Mouse (Mus musculus): ENCODE measurements at regions not wholly inside any gene's neighbourhood (a gene's known extent, or its start where the extent isn't known, plus 50 kb on each side); places are given as distances from the start of the nearest gene placed in this dataset.

GRCm38 (mm10) chr13:90526998-90527397 lies 378.2 kb downstream of the Atp6ap1l start:
- Histone ChIP-seq H3K27ac (ENCODE audit: low read length) (no peak overlapping the region), H3K9me3 (ENCODE audit: low read length) (no peaks in the 10 kb centered on the region), H3K4me1 (ENCODE audit: insufficient read depth, low read length) (peaks cover under 1% of the 10 kb centered on the region; the same call in 1 of the 2 replicates), H3K27me3 (ENCODE audit: insufficient read depth, low read length) (no peaks in the 10 kb centered on the region), H3K9ac (replicated peaks; ENCODE audit: low read length) (no peak overlapping the region), H3K4me2 (replicated peaks; ENCODE audit: low read depth, low read length) (no peak overlapping the region), H3K4me3 (ENCODE audit: low read length) (no peak overlapping the region), H3K36me3 (ENCODE audit: insufficient read depth, low read length) (no peaks in the 10 kb centered on the region)
- no peak for ATAC-seq (ENCODE audit: low FRiP score, low TSS enrichment)
- WGBS = 89% methylated on average over 3 of the region's 3 CpGs

DNA sequence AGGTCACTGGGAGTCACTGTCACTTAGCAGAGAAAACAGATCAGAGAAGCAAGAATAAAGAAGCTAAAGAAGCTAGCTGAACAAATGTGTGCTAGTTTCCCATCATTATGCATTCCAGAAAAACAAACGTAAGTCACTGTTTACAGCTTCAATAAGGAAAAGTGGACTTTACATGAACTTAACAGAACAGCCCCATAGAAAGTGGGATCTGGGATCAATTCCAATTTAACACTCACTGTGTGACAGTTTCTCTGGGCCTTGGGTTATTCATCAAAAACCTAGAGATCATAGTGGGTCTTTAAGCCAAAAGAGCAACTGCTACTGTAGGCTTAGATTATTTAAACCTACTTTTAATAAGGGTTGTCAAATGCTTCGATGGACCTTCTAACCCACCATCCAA lies 379.4 kb downstream of the Atp6ap1l start:
- WGBS = 60% methylated on average over 2 of the region's 2 CpGs
- no peak overlapping the region for H3K27ac ChIP-seq (ENCODE audit: low read length)
- H3K27me3 ChIP-seq (ENCODE audit: insufficient read depth, low read length) = no peaks in the 10 kb centered on the region
- peaks cover 10% of the 10 kb centered on the region; the same call in 1 of the 2 replicates for H3K4me1 ChIP-seq (ENCODE audit: insufficient read depth, low read length)
- ATAC-seq (ENCODE audit: low FRiP score, low TSS enrichment) = no peak
- no peak overlapping the region for H3K9ac ChIP-seq (replicated peaks; ENCODE audit: low read length)
- H3K4me2 ChIP-seq (replicated peaks; ENCODE audit: low read depth, low read length) = no peak overlapping the region
- H3K36me3 ChIP-seq (ENCODE audit: insufficient read depth, low read length) = no peaks in the 10 kb centered on the region
- H3K9me3 ChIP-seq (ENCODE audit: low read length) = no peaks in the 10 kb centered on the region
- H3K4me3 ChIP-seq (ENCODE audit: low read length) = no peak overlapping the region

DNA sequence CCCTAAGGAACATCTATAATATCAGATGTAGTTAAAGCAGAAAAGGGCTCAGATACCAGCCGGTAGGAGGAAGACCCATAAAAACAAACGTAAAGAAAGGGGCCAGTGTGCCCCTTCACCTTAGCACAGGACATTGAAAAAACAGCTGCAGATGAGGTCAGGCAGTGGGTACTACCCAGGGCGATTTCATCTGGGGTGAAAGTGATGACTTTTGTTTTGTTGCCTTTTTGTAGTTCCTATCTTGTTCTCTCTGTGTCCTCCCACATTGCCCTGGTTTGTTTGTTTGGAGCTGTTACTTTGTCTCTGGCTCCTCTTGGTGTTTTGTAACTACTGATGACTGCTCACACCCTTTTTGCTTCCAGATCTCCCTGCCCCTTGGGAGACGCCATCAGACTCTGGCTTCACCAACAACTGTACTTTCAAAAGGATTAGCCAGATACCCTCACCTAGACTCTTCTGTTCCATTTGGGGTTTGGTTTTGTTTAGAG lies 383.4 kb downstream of the Atp6ap1l start:
- no peak overlapping the region for H3K9ac ChIP-seq (replicated peaks; ENCODE audit: low read length)
- H3K27me3 ChIP-seq (ENCODE audit: insufficient read depth, low read length) = no peaks in the 10 kb centered on the region
- 21% methylated on average over 4 of the region's 4 CpGs for WGBS
- H3K36me3 ChIP-seq (ENCODE audit: insufficient read depth, low read length) = no peaks in the 10 kb centered on the region
- H3K4me1 ChIP-seq (ENCODE audit: insufficient read depth, low read length) = peaks cover 10% of the 10 kb centered on the region; the same call in 1 of the 2 replicates
- H3K4me2 ChIP-seq (replicated peaks; ENCODE audit: low read depth, low read length) = no peak overlapping the region
- H3K9me3 ChIP-seq (ENCODE audit: low read length) = no peaks in the 10 kb centered on the region
- H3K4me3 ChIP-seq (ENCODE audit: low read length) = no peak overlapping the region
- H3K27ac ChIP-seq (ENCODE audit: low read length) = peak overlapping the region; percentile 62
- ATAC-seq (ENCODE audit: low FRiP score, low TSS enrichment) = peak; percentile 35; the same call in 1 of the 2 replicates

GRCm38 (mm10) chr13:90520992-90521757 lies 384.0 kb downstream of the Atp6ap1l start:
- H3K4me2 ChIP-seq (replicated peaks; ENCODE audit: low read depth, low read length) = no peak overlapping the region
- no peaks in the 10 kb centered on the region for H3K9me3 ChIP-seq (ENCODE audit: low read length)
- H3K4me3 ChIP-seq (ENCODE audit: low read length) = no peak overlapping the region
- ATAC-seq (ENCODE audit: low FRiP score, low TSS enrichment) = peak; percentile 73
- WGBS = 57% methylated on average over 4 of the region's 4 CpGs
- H3K4me1 ChIP-seq (ENCODE audit: insufficient read depth, low read length) = peaks cover 12% of the 10 kb centered on the region; the same call in 1 of the 2 replicates
- H3K36me3 ChIP-seq (ENCODE audit: insufficient read depth, low read length) = no peaks in the 10 kb centered on the region
- H3K27me3 ChIP-seq (ENCODE audit: insufficient read depth, low read length) = no peaks in the 10 kb centered on the region
- H3K27ac ChIP-seq (ENCODE audit: low read length) = peak overlapping the region; percentile 62
- H3K9ac ChIP-seq (replicated peaks; ENCODE audit: low read length) = no peak overlapping the region

DNA sequence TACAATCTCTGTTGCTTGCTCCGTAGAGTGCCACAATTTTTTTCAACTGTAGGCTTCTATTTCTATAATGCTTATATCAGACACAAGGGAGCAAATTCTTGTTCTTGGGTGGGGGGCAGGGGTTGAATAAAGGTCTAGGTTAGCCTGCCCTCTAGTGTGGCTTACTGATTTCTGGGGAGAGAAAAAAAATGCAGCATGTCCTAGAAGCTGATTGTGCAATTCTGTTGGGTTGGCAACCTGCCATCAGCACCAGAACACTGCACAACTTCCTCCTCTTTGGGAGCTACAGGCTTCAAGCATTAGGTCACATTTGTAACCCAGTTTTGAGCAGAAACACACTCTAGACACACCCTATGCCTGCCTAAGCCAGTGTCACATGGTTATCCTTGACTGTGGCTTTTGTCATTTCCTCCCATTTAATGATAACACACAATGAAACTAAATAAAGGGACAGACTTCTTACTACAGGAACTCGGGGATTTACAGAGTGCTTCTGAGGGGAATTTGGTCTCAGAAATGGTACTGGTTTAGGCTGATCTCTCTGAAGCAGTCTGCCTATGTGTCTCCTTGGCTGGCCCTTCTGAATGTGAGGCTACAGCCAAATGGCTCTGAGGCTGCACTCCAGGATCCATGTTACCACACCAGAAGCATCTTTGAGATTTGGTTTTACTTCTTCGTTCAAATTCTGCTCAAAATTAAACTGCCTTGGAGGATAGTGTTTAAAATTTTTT lies 389.2 kb downstream of the Atp6ap1l start:
- Histone ChIP-seq H3K27ac (ENCODE audit: low read length) (peak overlapping the region; percentile 85), H3K9ac (replicated peaks; ENCODE audit: low read length) (no peak overlapping the region), H3K9me3 (ENCODE audit: low read length) (no peaks in the 10 kb centered on the region), H3K36me3 (ENCODE audit: insufficient read depth, low read length) (no peaks in the 10 kb centered on the region), H3K4me1 (ENCODE audit: insufficient read depth, low read length) (peaks cover 10% of the 10 kb centered on the region; the same call in 1 of the 2 replicates), H3K27me3 (ENCODE audit: insufficient read depth, low read length) (no peaks in the 10 kb centered on the region), H3K4me2 (replicated peaks; ENCODE audit: low read depth, low read length) (0 out of 2 replicates have a peak overlapping the region, but pooled peaks have one; percentile 12), H3K4me3 (ENCODE audit: low read length) (no peak overlapping the region)
- ATAC-seq (ENCODE audit: low FRiP score, low TSS enrichment) = peak; percentile 99
- WGBS = 52% methylated on average over 3 of the region's 3 CpGs

- no peaks in the 10 kb centered on the region for H3K27me3 ChIP-seq (ENCODE audit: insufficient read depth, low read length)
- no peaks in the 10 kb centered on the region for H3K9me3 ChIP-seq (ENCODE audit: low read length)
- H3K4me3 ChIP-seq (ENCODE audit: low read length) = no peak overlapping the region
- WGBS = 68% methylated on average over 4 of the region's 4 CpGs
- peaks cover 9% of the 10 kb centered on the region; the same call in 1 of the 2 replicates for H3K4me1 ChIP-seq (ENCODE audit: insufficient read depth, low read length)
- H3K9ac ChIP-seq (replicated peaks; ENCODE audit: low read length) = no peak overlapping the region
- no peak overlapping the region for H3K27ac ChIP-seq (ENCODE audit: low read length)
- H3K36me3 ChIP-seq (ENCODE audit: insufficient read depth, low read length) = no peaks in the 10 kb centered on the region
- no peak for ATAC-seq (ENCODE audit: low FRiP score, low TSS enrichment)
- H3K4me2 ChIP-seq (replicated peaks; ENCODE audit: low read depth, low read length) = no peak overlapping the region
These were observed 391.3 kb downstream of the Atp6ap1l start for GRCm38 (mm10) chr13:90513867-90514266.

DNA sequence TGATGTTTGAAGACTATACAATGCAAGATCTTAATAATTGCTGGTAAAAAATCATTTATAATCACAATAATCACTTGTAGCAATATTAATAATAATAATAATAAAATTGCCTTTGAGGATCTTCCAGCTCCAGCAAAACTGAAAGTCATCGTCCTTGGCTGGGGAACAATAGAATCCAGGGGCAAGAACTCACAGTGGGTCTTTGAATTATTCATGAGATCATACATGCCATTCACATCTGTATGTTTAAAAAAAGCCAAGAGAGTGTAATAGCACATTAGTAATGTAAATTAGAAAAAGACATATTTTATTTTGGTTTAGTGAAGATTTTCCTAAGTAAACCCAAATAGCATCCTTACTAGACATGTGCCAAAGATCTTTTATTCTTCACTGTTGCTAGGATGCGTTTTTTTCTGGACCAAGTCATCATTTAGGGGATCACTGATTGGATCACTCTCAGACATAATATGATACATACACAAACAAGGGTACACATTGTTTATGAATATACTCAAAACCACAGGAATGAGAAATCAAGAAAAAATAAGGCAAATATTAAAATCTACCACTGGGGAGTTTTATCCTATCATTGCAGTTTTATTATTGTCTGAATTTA lies 392.3 kb downstream of the Atp6ap1l start:
- ATAC-seq (ENCODE audit: low FRiP score, low TSS enrichment) = no peak
- Histone ChIP-seq H3K4me2 (replicated peaks; ENCODE audit: low read depth, low read length) (no peak overlapping the region), H3K36me3 (ENCODE audit: insufficient read depth, low read length) (no peaks in the 10 kb centered on the region), H3K9me3 (ENCODE audit: low read length) (no peaks in the 10 kb centered on the region), H3K4me3 (ENCODE audit: low read length) (no peak overlapping the region), H3K27me3 (ENCODE audit: insufficient read depth, low read length) (no peaks in the 10 kb centered on the region), H3K4me1 (ENCODE audit: insufficient read depth, low read length) (peaks cover 9% of the 10 kb centered on the region; the same call in 1 of the 2 replicates), H3K9ac (replicated peaks; ENCODE audit: low read length) (no peak overlapping the region), H3K27ac (ENCODE audit: low read length) (no peak overlapping the region)
- WGBS = 78% methylated on average over 2 of the region's 2 CpGs

GRCm38 (mm10) chr13:90510479-90510878 lies 394.7 kb downstream of the Atp6ap1l start:
- H3K27ac ChIP-seq (ENCODE audit: low read length) = no peak overlapping the region
- no peaks in the 10 kb centered on the region for H3K9me3 ChIP-seq (ENCODE audit: low read length)
- no peaks in the 10 kb centered on the region for H3K36me3 ChIP-seq (ENCODE audit: insufficient read depth, low read length)
- no peak overlapping the region for H3K4me3 ChIP-seq (ENCODE audit: low read length)
- H3K4me1 ChIP-seq (ENCODE audit: insufficient read depth, low read length) = 0 out of 2 replicates have a peak, but pooled peaks cover under 1% of the 10 kb centered on the region
- no peak overlapping the region for H3K9ac ChIP-seq (replicated peaks; ENCODE audit: low read length)
- no peak overlapping the region for H3K4me2 ChIP-seq (replicated peaks; ENCODE audit: low read depth, low read length)
- ATAC-seq (ENCODE audit: low FRiP score, low TSS enrichment) = no peak
- no peaks in the 10 kb centered on the region for H3K27me3 ChIP-seq (ENCODE audit: insufficient read depth, low read length)
- whole genome bisulfite sequencing = 68% methylated on average over 6 of the region's 6 CpGs

- Histone ChIP-seq H3K27ac (ENCODE audit: low read length) (no peak overlapping the region), H3K4me3 (ENCODE audit: low read length) (no peak overlapping the region), H3K36me3 (ENCODE audit: insufficient read depth, low read length) (no peaks in the 10 kb centered on the region), H3K9ac (replicated peaks; ENCODE audit: low read length) (no peak overlapping the region), H3K4me1 (ENCODE audit: insufficient read depth, low read length) (peaks cover 8% of the 10 kb centered on the region; the same call in 1 of the 2 replicates), H3K4me2 (replicated peaks; ENCODE audit: low read depth, low read length) (no peak overlapping the region), H3K9me3 (ENCODE audit: low read length) (no peaks in the 10 kb centered on the region), H3K27me3 (ENCODE audit: insufficient read depth, low read length) (no peaks in the 10 kb centered on the region)
- 78% methylated on average over 2 of the region's 2 CpGs for WGBS
- no peak for ATAC-seq (ENCODE audit: low FRiP score, low TSS enrichment)
These were observed 402.0 kb downstream of the Atp6ap1l start for GRCm38 (mm10) chr13:90503188-90503587.
